Mouse (Mus musculus) macrophage (primary cell): ENCODE results near the gene Sectm1b. TPM values are rescaled to one million over a fixed set of nuclear protein-coding genes. Genes with fewer than 3 reads are reported as not detected.
"Not testable (repeated sequence)": the region's sequence is repeated elsewhere in the genome, so short reads cannot be mapped to it uniquely, and the experiment has no call there.

Experiments used
- H3K27ac ChIP-seq: fragments of 350-480 bp; formaldehyde crosslinking; 2 replicates; pipeline ENCODE4 v1.9.0; 2021
- H3K36me3 ChIP-seq: fragments of 350-480 bp; formaldehyde crosslinking; 2 replicates; pipeline ENCODE4 v1.9.0; 2021; ENCODE audit errors: inconsistent target
- H3K4me3 ChIP-seq: fragments of 350-480 bp; formaldehyde crosslinking; 2 replicates; pipeline ENCODE4 v1.9.0; 2021; ENCODE audit errors: inconsistent target
- H3K79me2 ChIP-seq: fragments of 350-480 bp; formaldehyde crosslinking; 2 replicates; pipeline ENCODE4 v1.9.0; 2021; ENCODE audit errors: inconsistent target
- WGBS: methylation state at CpG from one replicate; pipeline ENCODE4 v1.1.7; 2026; ENCODE audit warnings: inconsistent platforms; ENCODE audit not compliant: missing documents; 5-methylcytosine and 5-hydroxymethylcytosine counted together
- polyA plus RNA-seq: library from polyadenylated mRNA; stranded (reverse); fragments of 250-400 nt; gene quantifications from 3 replicates; pipeline ENCODE4 v1.2.4, GENCODE M21; 2018; ENCODE audit warnings: inconsistent platforms

Gene Sectm1b
- polyA plus RNA-seq, 1 experiment from 2014 or later, result not detected

DNA sequence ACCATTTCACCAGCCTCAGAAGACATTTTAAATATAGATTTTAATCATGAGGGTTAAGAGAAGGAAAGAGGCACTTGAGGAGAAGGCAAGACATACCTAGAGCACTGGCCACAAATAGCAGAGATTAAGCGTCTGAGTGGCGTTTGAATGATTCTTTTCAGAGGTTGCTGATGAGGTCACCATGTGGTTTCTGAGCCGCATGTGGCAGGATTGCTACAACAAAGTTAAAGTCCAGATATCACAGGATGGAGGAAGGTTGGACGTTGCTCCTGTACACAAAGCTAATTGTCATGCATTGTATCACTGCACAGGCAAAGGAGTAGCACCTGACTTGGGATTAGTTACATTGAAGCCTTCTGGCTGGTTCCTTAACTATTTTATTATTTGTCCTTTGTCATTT lies 22.9 kb upstream of the Sectm1b start:
- no peaks in the 10 kb centered on the region for H3K79me2 ChIP-seq
- no peaks in the 10 kb centered on the region for H3K36me3 ChIP-seq
- WGBS, result 50% methylated on average over 4 of the region's 4 CpGs
- no peak overlapping the region for H3K4me3 ChIP-seq
- H3K27ac ChIP-seq, result no peak overlapping the region

DNA sequence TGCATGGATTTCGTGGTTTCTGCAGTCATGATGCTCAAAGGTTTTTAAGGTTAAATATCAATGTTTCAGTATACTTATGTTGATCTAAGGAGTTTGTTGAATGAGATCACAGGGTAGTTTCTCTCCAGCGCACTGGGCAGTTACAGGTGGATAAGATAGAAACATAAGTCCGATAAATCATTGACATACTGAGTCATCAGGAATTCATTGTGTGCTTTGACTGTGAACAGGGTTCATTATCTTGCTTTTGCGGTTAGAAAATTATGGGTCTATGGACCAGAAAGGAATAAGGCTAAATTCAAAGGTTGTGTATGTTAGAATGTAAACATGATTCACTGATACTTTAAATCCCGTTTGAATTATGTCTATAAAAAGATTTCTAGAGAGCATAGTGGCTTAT lies 21.8 kb upstream of the Sectm1b start:
- H3K79me2 ChIP-seq, result no peaks in the 10 kb centered on the region
- H3K36me3 ChIP-seq, result no peaks in the 10 kb centered on the region
- H3K4me3 ChIP-seq, result no peak overlapping the region
- 94% methylated on average over 5 of the region's 5 CpGs for WGBS
- no peak overlapping the region for H3K27ac ChIP-seq

DNA sequence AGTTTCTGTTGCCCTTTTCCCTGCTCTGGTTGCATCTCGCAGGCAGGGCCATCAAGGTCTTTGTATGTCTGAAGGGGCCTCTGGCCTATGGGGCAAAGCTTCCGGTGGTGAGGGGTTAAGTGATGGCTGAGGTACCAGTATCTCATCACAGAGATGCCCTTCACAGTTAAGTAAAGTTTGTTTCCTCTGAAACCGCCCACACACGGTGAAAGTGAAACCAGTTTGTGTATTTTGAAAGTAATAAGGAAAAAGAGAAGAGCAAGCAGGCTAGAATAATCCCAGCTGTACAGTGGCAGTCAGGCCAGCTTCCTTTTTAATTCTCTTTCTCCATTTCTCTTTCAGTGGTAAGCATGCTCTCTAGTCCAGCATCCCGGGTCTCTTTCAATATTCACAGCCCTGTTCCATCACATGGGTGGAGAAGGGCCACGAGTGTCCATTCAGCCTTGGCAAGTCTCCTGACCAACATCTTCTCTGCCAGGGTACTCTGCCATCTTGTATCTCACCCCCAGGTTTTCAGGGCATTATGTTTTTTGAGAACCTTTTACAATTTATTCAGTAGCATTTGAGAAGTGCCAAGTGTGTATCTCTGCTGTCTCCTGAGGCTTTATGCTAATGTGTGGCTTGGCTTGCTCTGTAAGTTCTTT lies 19.6 kb upstream of the Sectm1b start:
- no peaks in the 10 kb centered on the region for H3K36me3 ChIP-seq
- peak overlapping the region; percentile 8; the same call in 1 of the 2 replicates for H3K4me3 ChIP-seq
- WGBS, result 3% methylated on average over 6 of the region's 6 CpGs
- H3K27ac ChIP-seq, result peak overlapping the region; percentile 58
- H3K79me2 ChIP-seq, result no peaks in the 10 kb centered on the region

DNA sequence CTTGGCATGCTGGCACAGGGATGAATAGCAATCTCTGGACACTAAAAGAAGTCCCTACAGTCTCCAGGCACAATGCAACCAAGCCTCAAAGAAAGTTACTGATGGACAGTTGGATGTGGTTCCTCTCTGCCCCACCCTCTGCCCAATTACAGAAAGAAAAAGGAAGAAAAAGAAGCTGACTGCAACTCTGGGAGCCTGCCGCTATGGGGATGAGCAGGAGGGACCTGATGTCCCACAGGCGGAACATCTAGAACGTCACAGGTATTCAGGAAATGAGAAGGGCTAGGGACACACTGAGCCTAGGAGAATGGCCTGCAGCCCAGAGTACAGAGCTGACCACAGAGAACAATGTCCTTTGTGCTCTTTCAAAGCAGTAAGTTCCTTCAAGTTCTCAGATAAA lies 18.9 kb upstream of the Sectm1b start:
- Histone ChIP-seq H3K79me2 (no peaks in the 10 kb centered on the region), H3K27ac (peak overlapping the region; percentile 58), H3K4me3 (peak overlapping the region; percentile 8; the same call in 1 of the 2 replicates), H3K36me3 (no peaks in the 10 kb centered on the region)
- WGBS, result 18% methylated on average over 3 of the region's 3 CpGs

DNA sequence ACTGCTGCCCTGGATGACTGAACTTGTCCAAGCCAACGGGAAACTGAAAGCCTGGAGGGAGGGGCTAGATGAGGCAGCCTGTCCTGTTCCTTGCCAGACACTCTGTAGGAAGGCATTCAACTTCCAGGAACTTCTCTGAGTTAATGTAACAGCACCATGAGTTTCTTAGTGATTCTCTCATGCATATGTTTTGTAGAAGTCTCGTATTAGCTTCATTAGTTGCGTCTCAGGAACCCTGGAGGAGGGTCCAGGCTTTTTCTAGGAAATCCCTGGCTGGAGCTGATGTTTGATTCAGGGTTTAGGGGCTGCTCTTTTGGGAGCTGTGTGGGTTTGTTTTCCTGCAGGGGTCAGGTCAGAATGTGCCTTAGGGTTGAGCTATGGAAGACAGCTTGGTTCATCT lies 17.8 kb upstream of the Sectm1b start, which contains the start of gene Sectm1a:
TSS of gene Sectm1a (minus strand) at position 101 of the 400 bp plus-strand sequence.
- WGBS, result 83% methylated on average over 3 of the region's 3 CpGs

DNA sequence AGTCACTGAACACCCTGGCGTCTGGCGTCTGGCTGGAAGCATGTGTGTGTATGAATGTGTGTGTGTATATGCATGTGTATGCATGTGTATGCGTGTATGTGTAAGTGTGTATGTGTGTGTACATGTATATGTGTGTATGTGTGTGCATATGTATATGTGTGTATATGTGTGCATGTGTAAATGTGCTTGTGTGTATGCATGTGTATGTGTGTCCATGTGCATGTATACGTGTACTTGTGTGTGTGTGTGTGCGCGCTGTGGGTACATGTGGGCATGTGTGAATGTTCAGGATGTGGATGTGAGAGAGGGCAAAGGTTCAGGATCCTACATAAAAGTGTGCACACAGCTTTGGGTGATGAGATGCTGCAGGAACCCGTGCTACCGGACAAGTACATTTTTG lies 17.0 kb upstream of the Sectm1b start:
- no peaks in the 10 kb centered on the region for H3K36me3 ChIP-seq

More for the DNA sequence above, 17.8 kb upstream of the Sectm1b start, which contains the start of gene Sectm1a:
- Histone ChIP-seq H3K27ac (no peak within 1 kb of the TSS), H3K36me3 (no peaks in the 10 kb centered on the region), H3K79me2 (no peaks in the 10 kb centered on the region), H3K4me3 (no peak within 1 kb of the TSS)

DNA sequence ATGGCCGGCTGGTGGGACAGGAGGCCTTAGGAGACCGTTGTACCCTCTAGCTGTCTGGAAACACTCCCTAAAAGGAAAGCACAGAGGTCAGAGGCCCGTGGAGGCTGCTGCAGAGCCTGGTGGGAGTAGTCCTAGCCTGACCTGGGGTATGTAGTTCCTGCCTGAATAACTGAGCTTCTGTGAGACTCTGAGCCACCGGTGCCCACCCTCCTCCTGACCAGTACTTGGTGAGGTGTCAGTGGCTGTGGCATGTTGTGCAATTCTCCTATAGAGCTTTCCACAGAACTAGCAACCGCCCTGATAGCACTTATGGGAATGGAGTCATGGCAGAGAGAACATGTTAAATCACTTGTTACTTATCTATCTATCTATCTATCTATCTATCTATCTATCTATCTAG lies 12.3 kb upstream of the Sectm1b start:
- Histone ChIP-seq H3K4me3 (no peak overlapping the region), H3K27ac (no peak overlapping the region), H3K36me3 (no peaks in the 10 kb centered on the region), H3K79me2 (no peaks in the 10 kb centered on the region)
- 56% methylated on average over 5 of the region's 5 CpGs for WGBS

More for the DNA sequence above, 17.0 kb upstream of the Sectm1b start:
- 89% methylated on average over 8 of the region's 8 CpGs for WGBS
- Histone ChIP-seq H3K79me2 (no peaks in the 10 kb centered on the region), H3K27ac (no peak overlapping the region), H3K4me3 (no peak overlapping the region)

DNA sequence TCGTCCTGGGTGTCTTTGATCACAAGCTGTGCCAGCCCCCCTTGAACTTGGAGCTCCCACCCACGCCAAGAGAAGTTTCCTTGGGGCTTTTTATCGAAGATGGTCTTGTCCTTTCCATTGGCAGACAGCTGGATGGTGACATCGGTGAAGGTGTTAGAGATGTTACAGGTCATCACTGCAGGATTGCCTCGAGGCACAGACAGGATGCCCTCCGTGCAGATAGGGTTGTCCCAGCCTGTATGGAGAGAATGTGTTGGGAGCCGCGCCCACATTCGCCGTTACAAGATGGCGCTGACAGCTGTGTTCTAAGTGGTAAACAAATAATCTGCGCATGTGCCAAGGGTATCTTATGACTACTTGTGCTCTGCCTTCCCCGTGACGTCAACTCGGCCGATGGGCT lies 6.3 kb upstream of the Sectm1b start:
- WGBS, result 97% methylated on average over 11 of the region's 16 CpGs
- H3K27ac ChIP-seq, H3K36me3 ChIP-seq, H3K79me2 ChIP-seq, H3K4me3 ChIP-seq: not testable (repeated sequence)

DNA sequence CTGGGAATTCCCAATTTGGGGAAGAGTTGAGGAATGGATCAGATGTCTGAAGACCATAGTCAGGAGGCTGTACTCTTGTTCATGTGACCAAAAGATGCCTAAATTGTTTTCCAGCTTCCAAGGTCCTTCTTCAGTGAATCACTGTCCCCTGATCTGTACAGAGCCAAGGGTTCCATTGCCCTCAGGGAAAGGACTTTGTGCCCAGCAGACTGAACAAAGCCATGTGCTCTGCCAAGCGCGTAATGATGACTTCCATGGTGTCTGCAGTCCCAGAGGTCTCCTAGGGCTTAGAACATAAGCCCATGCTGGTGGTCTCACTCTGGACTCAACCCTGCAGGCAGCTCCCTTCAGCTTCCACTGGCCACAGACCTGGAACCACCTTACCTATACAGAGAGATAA lies 4.5 kb upstream of the Sectm1b start:
- H3K79me2 ChIP-seq, result no peaks in the 10 kb centered on the region
- no peak overlapping the region for H3K4me3 ChIP-seq
- no peaks in the 10 kb centered on the region for H3K36me3 ChIP-seq
- H3K27ac ChIP-seq, result no peak overlapping the region
- WGBS, result 95% methylated on average over 2 of the region's 2 CpGs

DNA sequence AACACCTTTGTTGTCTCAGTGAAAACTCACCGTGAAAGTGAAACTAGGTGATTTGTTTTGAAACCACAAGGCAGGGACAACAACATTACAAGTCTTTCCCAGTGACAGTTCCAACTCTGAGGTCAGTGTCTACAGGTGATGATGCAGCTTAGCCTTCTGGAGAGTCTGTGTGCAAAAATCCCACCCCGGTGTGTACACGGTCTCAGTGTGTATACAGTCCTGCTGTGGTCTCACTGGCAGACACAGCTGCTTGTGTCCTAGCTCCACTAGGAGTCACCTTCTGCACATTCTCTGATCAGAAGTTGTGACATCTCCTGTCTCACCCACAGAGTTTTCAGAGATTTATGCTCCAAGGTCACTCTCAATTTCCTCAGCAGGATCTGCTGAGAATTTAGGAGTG lies 828 bp upstream of the Sectm1b start:
- Histone ChIP-seq H3K79me2 (no peaks in the 10 kb centered on the region), H3K4me3 (no peak overlapping the region), H3K36me3 (no peaks in the 10 kb centered on the region), H3K27ac (no peak overlapping the region)
- WGBS, result 66% methylated on average over 3 of the region's 3 CpGs

DNA sequence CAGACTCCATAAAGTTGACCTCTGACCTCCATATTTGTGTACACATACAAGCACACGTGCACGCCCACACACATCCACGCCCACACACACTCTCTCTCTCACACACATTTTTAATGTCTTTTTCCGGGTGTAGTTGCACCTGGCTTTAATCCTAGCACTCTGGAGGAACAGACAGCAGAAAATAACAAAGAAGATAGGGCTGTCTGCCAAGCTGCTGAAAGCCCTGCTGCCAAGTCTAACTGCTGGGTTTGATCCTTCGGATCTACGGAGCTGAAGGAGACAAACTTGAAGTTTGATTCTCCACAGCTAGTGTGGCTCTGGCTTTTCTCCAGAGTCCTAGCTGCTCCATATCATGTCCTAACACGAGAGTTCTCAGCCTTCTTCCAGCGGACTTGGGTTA lies 1.8 kb downstream of the Sectm1b start:
- 86% methylated on average over 8 of the region's 8 CpGs for WGBS
- H3K36me3 ChIP-seq, result no peaks in the 10 kb centered on the region
- no peak overlapping the region for H3K4me3 ChIP-seq
- H3K27ac ChIP-seq, result no peak overlapping the region
- no peaks in the 10 kb centered on the region for H3K79me2 ChIP-seq

DNA sequence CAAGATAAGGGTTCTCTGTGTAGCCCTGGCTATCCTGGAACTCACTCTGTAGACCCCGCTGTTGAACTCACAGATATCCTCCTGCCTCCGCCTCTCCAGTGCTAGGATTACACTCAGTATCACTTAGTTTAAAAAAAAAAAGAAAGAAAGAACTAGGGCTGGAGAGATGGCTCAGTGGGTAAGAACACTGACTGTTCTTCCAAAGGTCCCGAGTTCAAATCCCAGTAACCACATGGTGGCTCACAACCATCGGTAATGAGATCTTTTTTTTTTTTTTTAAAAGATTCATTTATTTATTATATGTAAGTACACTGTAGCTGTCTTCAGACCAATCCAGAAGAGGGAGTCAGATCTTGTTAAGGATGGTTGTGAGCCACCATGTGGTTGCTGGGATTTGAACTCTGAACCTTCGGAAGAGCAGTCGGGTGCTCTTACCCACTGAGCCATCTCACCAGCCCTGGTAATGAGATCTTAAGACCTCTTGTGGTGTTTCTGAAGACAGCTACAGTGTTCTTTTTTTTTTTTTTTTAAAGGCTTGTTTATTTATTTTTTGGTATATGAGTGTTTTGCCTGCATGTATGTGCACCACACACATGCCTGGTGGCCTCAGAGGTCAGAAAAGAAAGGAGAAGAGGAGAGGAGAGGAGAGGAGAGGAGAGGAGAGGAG lies 2.8 kb downstream of the Sectm1b start:
- WGBS, result 94% methylated on average over 2 of the region's 6 CpGs
- not testable (repeated sequence) for H3K36me3 ChIP-seq, H3K27ac ChIP-seq, H3K4me3 ChIP-seq, H3K79me2 ChIP-seq

DNA sequence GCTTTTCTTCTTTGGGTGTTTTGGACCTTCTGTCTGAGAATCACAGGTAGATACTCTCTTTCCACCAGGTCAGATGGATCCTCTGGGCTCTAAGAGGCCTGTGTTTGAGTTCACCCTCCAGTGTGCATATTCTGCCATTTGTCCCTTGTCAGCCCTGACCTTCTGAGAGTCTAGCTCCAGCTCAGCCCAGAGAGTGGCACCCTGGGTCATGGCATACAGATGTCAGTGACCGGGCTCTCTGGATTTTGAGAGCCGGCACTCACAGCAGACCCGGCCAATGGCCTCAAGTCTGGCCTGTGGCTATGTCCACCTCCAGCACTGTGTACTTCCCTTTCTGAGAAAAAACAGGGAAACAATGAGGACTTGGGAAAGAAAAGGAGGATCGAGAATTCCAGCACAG lies 3.9 kb downstream of the Sectm1b start:
- 89% methylated on average over 4 of the region's 4 CpGs for WGBS
- Histone ChIP-seq H3K79me2 (no peaks in the 10 kb centered on the region), H3K27ac (no peak overlapping the region), H3K4me3 (no peak overlapping the region), H3K36me3 (no peaks in the 10 kb centered on the region)

DNA sequence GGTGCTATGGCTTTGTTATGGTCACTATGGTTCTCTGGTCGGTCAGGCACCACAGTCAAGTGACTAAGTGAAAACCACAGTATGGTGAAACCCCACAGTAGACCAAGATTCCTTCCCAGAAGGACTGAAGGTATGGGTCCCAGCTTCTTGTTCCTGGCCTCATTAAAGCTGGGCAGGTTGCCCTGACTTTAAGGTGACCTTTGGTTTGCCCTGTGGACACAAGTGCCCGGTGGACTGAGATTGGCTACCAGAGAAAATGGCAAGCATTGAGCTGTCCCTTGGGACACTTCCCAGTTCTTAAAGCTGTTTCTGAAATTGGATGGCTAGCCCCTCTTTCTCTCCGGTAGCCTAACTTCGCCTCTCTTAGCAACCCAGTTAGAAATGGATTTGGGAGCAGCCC lies 4.4 kb downstream of the Sectm1b start:
- H3K4me3 ChIP-seq, result no peak overlapping the region
- no peaks in the 10 kb centered on the region for H3K79me2 ChIP-seq
- no peak overlapping the region for H3K27ac ChIP-seq
- 82% methylated on average over 4 of the region's 4 CpGs for WGBS
- H3K36me3 ChIP-seq, result no peaks in the 10 kb centered on the region

DNA sequence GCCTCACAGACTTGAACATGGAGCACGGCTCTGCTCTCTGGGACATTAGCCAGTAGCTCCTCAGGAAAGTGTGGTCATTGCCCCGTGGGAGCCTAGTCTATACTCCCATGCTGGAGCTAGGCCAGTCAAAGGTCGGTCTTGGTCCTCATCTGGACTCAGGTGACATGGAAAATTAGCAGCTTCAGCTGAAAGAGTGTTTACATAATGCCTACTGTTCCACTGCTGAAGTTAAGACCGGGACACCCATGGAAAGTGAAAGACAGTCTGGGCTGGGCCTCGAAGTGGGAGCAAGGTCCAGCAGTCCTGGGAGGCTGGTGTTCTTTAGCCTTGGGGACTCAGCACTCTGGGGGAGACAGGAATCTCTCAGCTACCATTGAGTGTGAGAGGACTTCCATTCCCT lies 5.2 kb downstream of the Sectm1b start:
- Histone ChIP-seq H3K27ac (no peak overlapping the region), H3K79me2 (no peaks in the 10 kb centered on the region)
- 77% methylated on average over 5 of the region's 5 CpGs for WGBS

More for the DNA sequence above, 5.2 kb downstream of the Sectm1b start:
- H3K4me3 ChIP-seq, result no peak overlapping the region
- H3K36me3 ChIP-seq, result no peaks in the 10 kb centered on the region
